Mouse (Mus musculus): ENCODE measurements around the gene Ncf1. TPM values are rescaled to one million over a fixed set of nuclear protein-coding genes. Genes with fewer than 3 reads are reported as not detected.

The Ncf1 gene
- 2.2 and 2.7 TPM in 2 replicates for polyA plus RNA-seq (2014; fragmentation: Nextera tagmentation; extraction: Ambion mirVana)

DNA sequence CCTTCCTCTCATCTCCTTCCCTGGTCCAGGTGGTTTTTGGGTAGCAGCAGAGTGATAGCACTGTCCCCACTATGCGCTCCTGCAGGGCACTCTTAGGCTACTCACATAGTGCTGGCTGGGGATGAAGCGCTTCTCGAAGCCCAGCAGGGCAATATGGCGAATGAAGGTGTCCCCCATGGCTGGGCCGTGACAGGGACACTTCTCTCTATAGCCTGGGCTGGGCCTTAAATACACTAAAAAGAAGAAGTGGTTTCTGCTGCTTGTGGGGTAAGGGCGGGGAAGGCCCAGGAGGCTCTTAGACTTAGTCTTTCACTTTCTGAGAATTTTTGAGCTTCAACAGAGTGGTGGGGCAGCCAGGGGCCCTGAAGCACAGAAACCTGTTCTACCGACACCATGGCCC, at the start of gene Ncf1:
Gene Ncf1, minus strand, starts transcription at position 235 of the 400 bp plus-strand sequence.
- DNase-seq (ENCODE audit: low spot score) = no peak
- Histone ChIP-seq H3K27ac (ENCODE audit: low read depth, low read length) (no peak within 1 kb of the TSS), H3K27me3 (replicated peaks; ENCODE audit: control insufficient read depth, insufficient read depth, low read length) (no peaks in the 10 kb centered on the region), H3K9me3 (replicated peaks; ENCODE audit: control insufficient read depth, low read length) (no peaks in the 10 kb centered on the region), H3K4me3 (ENCODE audit: low read depth, low read length) (no peak within 1 kb of the TSS), H3K4me2 (ENCODE audit: low read length) (no peak within 1 kb of the TSS), H3K4me1 (ENCODE audit: control insufficient read depth, insufficient read depth, low read length) (no peaks in the 10 kb centered on the region), H3K36me3 (ENCODE audit: control insufficient read depth, insufficient read depth, low read length) (no peaks in the 10 kb centered on the region), H3K9ac (ENCODE audit: low read length) (no peak within 1 kb of the TSS)
- ATAC-seq = no peak
- 84% methylated on average over 7 of the region's 7 CpGs for WGBS

GRCm38 (mm10) chr5:134277109-134277508, 47.7 kb upstream of the Ncf1 start:
- H3K4me1 ChIP-seq (ENCODE audit: control insufficient read depth, insufficient read depth, low read length) = no peaks in the 10 kb centered on the region
- H3K36me3 ChIP-seq (ENCODE audit: control insufficient read depth, insufficient read depth, low read length) = peaks cover 92% of the 10 kb centered on the region
- no peak overlapping the region for H3K27ac ChIP-seq (ENCODE audit: low read depth, low read length)
- H3K4me3 ChIP-seq (ENCODE audit: low read depth, low read length) = no peak overlapping the region
- ATAC-seq = no peak
- DNase-seq (ENCODE audit: low spot score) = no peak
- no peak overlapping the region for H3K4me2 ChIP-seq (ENCODE audit: low read length)
- no peaks in the 10 kb centered on the region for H3K9me3 ChIP-seq (replicated peaks; ENCODE audit: control insufficient read depth, low read length)
- H3K27me3 ChIP-seq (replicated peaks; ENCODE audit: control insufficient read depth, insufficient read depth, low read length) = no peaks in the 10 kb centered on the region
- H3K9ac ChIP-seq (ENCODE audit: low read length) = no peak overlapping the region
- WGBS = 87% methylated on average over 4 of the region's 4 CpGs

GRCm38 (mm10) chr5:134275556-134275955, 46.1 kb upstream of the Ncf1 start:
- WGBS = 89% methylated on average over 10 of the region's 10 CpGs
- H3K36me3 ChIP-seq (ENCODE audit: control insufficient read depth, insufficient read depth, low read length) = peaks cover 96% of the 10 kb centered on the region

DNA sequence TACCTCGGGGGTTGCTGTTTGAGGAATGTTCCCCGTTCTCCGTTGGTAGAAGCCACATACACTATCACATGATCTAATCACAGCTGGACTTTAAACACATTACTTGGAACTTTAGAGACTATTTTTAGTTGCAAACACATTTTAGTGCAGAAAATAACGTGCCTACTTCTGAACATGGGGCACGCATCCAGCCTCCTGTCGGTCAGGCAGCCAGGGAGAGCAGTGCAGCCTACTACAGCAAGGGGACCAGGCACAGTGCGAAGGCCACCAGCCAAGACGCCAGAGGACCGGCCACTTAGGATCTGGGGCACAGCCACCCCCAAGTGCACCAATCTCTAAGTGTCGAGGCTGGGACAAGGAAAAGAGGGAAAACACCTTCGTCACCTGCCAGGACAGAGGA, 45.6 kb upstream of the Ncf1 start:
- no peaks in the 10 kb centered on the region for H3K4me1 ChIP-seq (ENCODE audit: control insufficient read depth, insufficient read depth, low read length)
- H3K4me2 ChIP-seq (ENCODE audit: low read length) = no peak overlapping the region
- H3K27me3 ChIP-seq (replicated peaks; ENCODE audit: control insufficient read depth, insufficient read depth, low read length) = no peaks in the 10 kb centered on the region
- no peak overlapping the region for H3K9ac ChIP-seq (ENCODE audit: low read length)
- no peak overlapping the region for H3K4me3 ChIP-seq (ENCODE audit: low read depth, low read length)
- H3K27ac ChIP-seq (ENCODE audit: low read depth, low read length) = no peak overlapping the region
- ATAC-seq = no peak
- no peaks in the 10 kb centered on the region for H3K9me3 ChIP-seq (replicated peaks; ENCODE audit: control insufficient read depth, low read length)
- H3K36me3 ChIP-seq (ENCODE audit: control insufficient read depth, insufficient read depth, low read length) = peaks cover 94% of the 10 kb centered on the region
- no peak for DNase-seq (ENCODE audit: low spot score)
- 92% methylated on average over 11 of the region's 11 CpGs for WGBS

More at GRCm38 (mm10) chr5:134275556-134275955, 46.1 kb upstream of the Ncf1 start:
- Histone ChIP-seq H3K4me2 (ENCODE audit: low read length) (no peak overlapping the region), H3K9me3 (replicated peaks; ENCODE audit: control insufficient read depth, low read length) (no peaks in the 10 kb centered on the region), H3K4me1 (ENCODE audit: control insufficient read depth, insufficient read depth, low read length) (no peaks in the 10 kb centered on the region), H3K9ac (ENCODE audit: low read length) (no peak overlapping the region), H3K4me3 (ENCODE audit: low read depth, low read length) (no peak overlapping the region), H3K27ac (ENCODE audit: low read depth, low read length) (no peak overlapping the region), H3K27me3 (replicated peaks; ENCODE audit: control insufficient read depth, insufficient read depth, low read length) (no peaks in the 10 kb centered on the region)
- ATAC-seq (no peak), DNase-seq (ENCODE audit: low spot score) (no peak)

DNA sequence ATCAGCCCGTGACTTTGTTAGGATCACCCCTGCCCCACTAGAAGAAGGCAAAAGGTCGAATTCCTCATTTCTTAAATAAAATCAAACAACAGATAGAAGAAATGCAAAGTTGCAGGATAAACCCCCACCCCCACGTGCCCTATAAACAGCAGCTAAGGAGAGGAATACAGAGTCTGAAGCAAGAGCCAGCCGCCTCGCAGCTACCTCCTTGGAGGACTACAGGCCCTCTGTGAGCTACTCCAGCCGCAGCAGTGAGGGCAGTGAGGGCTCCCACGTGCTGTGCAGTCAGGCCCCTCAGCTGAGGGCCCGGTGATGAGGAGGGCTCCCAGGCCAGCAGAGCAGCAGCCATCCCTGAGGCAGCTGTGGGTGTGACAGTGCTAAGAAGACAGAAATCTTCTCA, 44.3 kb upstream of the Ncf1 start:
- peaks cover 93% of the 10 kb centered on the region for H3K36me3 ChIP-seq (ENCODE audit: control insufficient read depth, insufficient read depth, low read length)
- 90% methylated on average over 8 of the region's 8 CpGs for WGBS

DNA sequence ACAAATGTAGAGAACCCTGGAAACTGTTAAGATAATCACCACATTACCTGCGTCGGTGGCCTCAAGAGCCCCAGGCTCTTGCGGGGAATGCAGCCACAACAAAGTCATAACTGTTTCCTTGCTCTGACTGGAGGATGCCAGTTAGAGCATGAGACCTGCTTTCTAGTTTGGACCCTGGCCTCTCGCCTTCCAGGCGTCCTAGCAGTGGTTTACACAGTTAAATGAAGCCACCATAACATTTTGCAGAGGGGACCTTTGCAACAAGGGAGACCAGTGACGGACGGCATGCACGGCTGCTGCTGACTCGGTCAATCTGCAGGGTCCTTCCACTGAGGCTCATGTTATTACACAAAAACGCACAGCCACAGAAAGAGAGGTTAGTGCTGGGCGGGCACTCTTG, 43.3 kb upstream of the Ncf1 start:
- Histone ChIP-seq H3K36me3 (ENCODE audit: control insufficient read depth, insufficient read depth, low read length) (peaks cover 93% of the 10 kb centered on the region), H3K27me3 (replicated peaks; ENCODE audit: control insufficient read depth, insufficient read depth, low read length) (no peaks in the 10 kb centered on the region), H3K4me2 (ENCODE audit: low read length) (no peak overlapping the region), H3K4me3 (ENCODE audit: low read depth, low read length) (no peak overlapping the region), H3K9ac (ENCODE audit: low read length) (no peak overlapping the region), H3K9me3 (replicated peaks; ENCODE audit: control insufficient read depth, low read length) (no peaks in the 10 kb centered on the region), H3K4me1 (ENCODE audit: control insufficient read depth, insufficient read depth, low read length) (no peaks in the 10 kb centered on the region), H3K27ac (ENCODE audit: low read depth, low read length) (no peak overlapping the region)
- ATAC-seq = no peak
- DNase-seq (ENCODE audit: low spot score) = no peak
- WGBS = 81% methylated on average over 11 of the region's 11 CpGs

More for the DNA sequence above, 44.3 kb upstream of the Ncf1 start:
- no peak for DNase-seq (ENCODE audit: low spot score)
- Histone ChIP-seq H3K4me3 (ENCODE audit: low read depth, low read length) (no peak overlapping the region), H3K9ac (ENCODE audit: low read length) (no peak overlapping the region), H3K27ac (ENCODE audit: low read depth, low read length) (no peak overlapping the region), H3K27me3 (replicated peaks; ENCODE audit: control insufficient read depth, insufficient read depth, low read length) (no peaks in the 10 kb centered on the region), H3K4me2 (ENCODE audit: low read length) (no peak overlapping the region), H3K9me3 (replicated peaks; ENCODE audit: control insufficient read depth, low read length) (no peaks in the 10 kb centered on the region), H3K4me1 (ENCODE audit: control insufficient read depth, insufficient read depth, low read length) (no peaks in the 10 kb centered on the region)
- ATAC-seq = no peak

- 85% methylated on average over 11 of the region's 11 CpGs for WGBS
- no peak overlapping the region for H3K4me3 ChIP-seq (ENCODE audit: low read depth, low read length)
- H3K27ac ChIP-seq (ENCODE audit: low read depth, low read length) = no peak overlapping the region
- H3K27me3 ChIP-seq (replicated peaks; ENCODE audit: control insufficient read depth, insufficient read depth, low read length) = no peaks in the 10 kb centered on the region
- no peak overlapping the region for H3K4me2 ChIP-seq (ENCODE audit: low read length)
- no peaks in the 10 kb centered on the region for H3K9me3 ChIP-seq (replicated peaks; ENCODE audit: control insufficient read depth, low read length)
- peaks cover 93% of the 10 kb centered on the region for H3K36me3 ChIP-seq (ENCODE audit: control insufficient read depth, insufficient read depth, low read length)
- DNase-seq (ENCODE audit: low spot score) (no peak), ATAC-seq (no peak)
- H3K4me1 ChIP-seq (ENCODE audit: control insufficient read depth, insufficient read depth, low read length) = no peaks in the 10 kb centered on the region
- H3K9ac ChIP-seq (ENCODE audit: low read length) = no peak overlapping the region
Observed at GRCm38 (mm10) chr5:134271421-134271820, 42.0 kb upstream of the Ncf1 start.

DNA sequence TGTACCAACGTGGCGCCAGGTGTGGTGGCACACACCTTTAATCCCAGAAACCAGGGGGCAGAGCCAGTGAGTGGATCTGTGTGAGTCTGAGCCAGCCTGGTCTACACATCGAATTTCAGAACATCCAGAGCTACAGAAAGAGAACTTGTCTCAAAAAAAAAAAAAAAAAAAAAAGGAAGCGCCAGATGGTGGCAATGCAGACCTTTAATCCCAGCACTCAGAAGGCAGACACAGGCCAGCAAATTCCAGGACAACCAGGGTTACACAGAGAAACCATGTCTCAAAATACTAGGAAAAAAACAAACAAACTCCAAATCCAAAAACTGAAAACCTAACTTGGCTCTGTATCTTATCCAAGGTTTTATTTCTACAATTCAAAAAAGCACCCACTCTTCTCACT, 41.1 kb upstream of the Ncf1 start:
- H3K9ac ChIP-seq (ENCODE audit: low read length) = no peak overlapping the region
- 86% methylated on average over 4 of the region's 4 CpGs for WGBS
- no peak overlapping the region for H3K4me2 ChIP-seq (ENCODE audit: low read length)
- no peak overlapping the region for H3K27ac ChIP-seq (ENCODE audit: low read depth, low read length)
- no peaks in the 10 kb centered on the region for H3K9me3 ChIP-seq (replicated peaks; ENCODE audit: control insufficient read depth, low read length)
- no peaks in the 10 kb centered on the region for H3K27me3 ChIP-seq (replicated peaks; ENCODE audit: control insufficient read depth, insufficient read depth, low read length)
- H3K4me3 ChIP-seq (ENCODE audit: low read depth, low read length) = no peak overlapping the region
- no peaks in the 10 kb centered on the region for H3K4me1 ChIP-seq (ENCODE audit: control insufficient read depth, insufficient read depth, low read length)
- peaks cover 92% of the 10 kb centered on the region for H3K36me3 ChIP-seq (ENCODE audit: control insufficient read depth, insufficient read depth, low read length)
- no peak for DNase-seq (ENCODE audit: low spot score)
- ATAC-seq = no peak

- Histone ChIP-seq H3K9me3 (replicated peaks; ENCODE audit: control insufficient read depth, low read length) (no peaks in the 10 kb centered on the region), H3K9ac (ENCODE audit: low read length) (no peak overlapping the region; the same call in 1 of the 2 replicates), H3K4me3 (ENCODE audit: low read depth, low read length) (no peak overlapping the region), H3K36me3 (ENCODE audit: control insufficient read depth, insufficient read depth, low read length) (peaks cover 92% of the 10 kb centered on the region), H3K27me3 (replicated peaks; ENCODE audit: control insufficient read depth, insufficient read depth, low read length) (no peaks in the 10 kb centered on the region), H3K4me1 (ENCODE audit: control insufficient read depth, insufficient read depth, low read length) (no peaks in the 10 kb centered on the region), H3K4me2 (ENCODE audit: low read length) (no peak overlapping the region), H3K27ac (ENCODE audit: low read depth, low read length) (no peak overlapping the region)
- WGBS = 90% methylated on average over 5 of the region's 5 CpGs
- no peak for DNase-seq (ENCODE audit: low spot score)
- no peak for ATAC-seq
Observed at GRCm38 (mm10) chr5:134269751-134270150, 40.3 kb upstream of the Ncf1 start.

Data from forebrain, embryonic 14.5 days (tissue).